Mouse (Mus musculus): ENCODE measurements around the gene Copz1. TPM values are rescaled to one million over a fixed set of nuclear protein-coding genes. Genes with fewer than 3 reads are reported as not detected.
A peak's percentile ranks its signal among the peaks of the same experiment; 100 is the strongest.

Copz1 gene
- polyA plus RNA-seq, 1 experiment = 86.2 TPM

- DNase-seq = peak; percentile 88
- WGBS = 31% methylated on average over 2 of the region's 2 CpGs
- Histone ChIP-seq H3K4me1 (ENCODE audit: control insufficient read depth, insufficient read depth, low read length) (peaks cover 3% of the 10 kb centered on the region), H3K4me3 (replicated peaks; ENCODE audit: extremely low read depth, low read depth, low read length) (no peak overlapping the region)
- TF ChIP-seq POLR2A (IDR thresholded peaks at IDR 0.05; ENCODE audit: borderline replicate concordance, extremely low read depth, low read depth, low read length) (no peak), CTCF (IDR thresholded peaks at IDR 0.05; ENCODE audit: insufficient read depth, low read length) (peak; percentile 94)
These were observed 22.2 kb upstream of the Copz1 start for GRCm38 (mm10) chr15:103250195-103250740.

GRCm38 (mm10) chr15:103251595-103251994 is 20.9 kb upstream of the Copz1 start:
- Histone ChIP-seq H3K4me3 (replicated peaks; ENCODE audit: extremely low read depth, low read depth, low read length) (no peak overlapping the region), H3K4me1 (ENCODE audit: control insufficient read depth, insufficient read depth, low read length) (peaks cover 6% of the 10 kb centered on the region)
- DNase-seq = no peak
- TF ChIP-seq POLR2A (IDR thresholded peaks at IDR 0.05; ENCODE audit: borderline replicate concordance, extremely low read depth, low read depth, low read length) (no peak), CTCF (IDR thresholded peaks at IDR 0.05; ENCODE audit: insufficient read depth, low read length) (no peak)
- 42% methylated on average over 1 of the region's 1 CpGs for WGBS

GRCm38 (mm10) chr15:103252660-103253059 is 19.9 kb upstream of the Copz1 start:
- TF ChIP-seq POLR2A (IDR thresholded peaks at IDR 0.05; ENCODE audit: borderline replicate concordance, extremely low read depth, low read depth, low read length) (no peak), CTCF (IDR thresholded peaks at IDR 0.05; ENCODE audit: insufficient read depth, low read length) (no peak)
- no peak for DNase-seq
- H3K4me3 ChIP-seq (replicated peaks; ENCODE audit: extremely low read depth, low read depth, low read length) = no peak overlapping the region
- WGBS = 53% methylated on average over 3 of the region's 3 CpGs
- H3K4me1 ChIP-seq (ENCODE audit: control insufficient read depth, insufficient read depth, low read length) = peaks cover 7% of the 10 kb centered on the region

GRCm38 (mm10) chr15:103253352-103253751 is 19.2 kb upstream of the Copz1 start:
- DNase-seq = no peak
- WGBS = 88% methylated on average over 1 of the region's 1 CpGs
- Histone ChIP-seq H3K4me1 (ENCODE audit: control insufficient read depth, insufficient read depth, low read length) (peaks cover 13% of the 10 kb centered on the region), H3K4me3 (replicated peaks; ENCODE audit: extremely low read depth, low read depth, low read length) (no peak overlapping the region)
- TF ChIP-seq CTCF (IDR thresholded peaks at IDR 0.05; ENCODE audit: insufficient read depth, low read length) = no peak

- peak; percentile 54 for DNase-seq
- Histone ChIP-seq H3K4me1 (ENCODE audit: control insufficient read depth, insufficient read depth, low read length) (peaks cover 19% of the 10 kb centered on the region), H3K4me3 (replicated peaks; ENCODE audit: extremely low read depth, low read depth, low read length) (peak overlapping the region; percentile 56)
- under 1% methylated on average over 25 of the region's 25 CpGs for WGBS
- 0 out of 2 replicates have a peak, but pooled peaks have one; percentile 15 for TF ChIP-seq POLR2A (IDR thresholded peaks at IDR 0.05; ENCODE audit: borderline replicate concordance, extremely low read depth, low read depth, low read length)
- TF ChIP-seq CTCF (IDR thresholded peaks at IDR 0.05; ENCODE audit: insufficient read depth, low read length) = no peak
These were observed 17.3 kb upstream of the Copz1 start for GRCm38 (mm10) chr15:103255169-103255568.

GRCm38 (mm10) chr15:103256210-103256986 is 16.1 kb upstream of the Copz1 start:
- TF ChIP-seq CTCF (IDR thresholded peaks at IDR 0.05; ENCODE audit: insufficient read depth, low read length) (no peak), POLR2A (IDR thresholded peaks at IDR 0.05; ENCODE audit: borderline replicate concordance, extremely low read depth, low read depth, low read length) (no peak)
- no peak for DNase-seq
- H3K4me1 ChIP-seq (ENCODE audit: control insufficient read depth, insufficient read depth, low read length) = peaks cover 19% of the 10 kb centered on the region
- 89% methylated on average over 6 of the region's 6 CpGs for WGBS
- H3K4me3 ChIP-seq (replicated peaks; ENCODE audit: extremely low read depth, low read depth, low read length) = no peak overlapping the region

- H3K4me1 ChIP-seq (ENCODE audit: control insufficient read depth, insufficient read depth, low read length) = peaks cover 19% of the 10 kb centered on the region
- TF ChIP-seq POLR2A (IDR thresholded peaks at IDR 0.05; ENCODE audit: borderline replicate concordance, extremely low read depth, low read depth, low read length) = no peak
- no peak for TF ChIP-seq CTCF (IDR thresholded peaks at IDR 0.05; ENCODE audit: insufficient read depth, low read length)
- 7% methylated on average over 15 of the region's 15 CpGs for WGBS
- peak within 1 kb of the TSS; percentile 37 for H3K4me3 ChIP-seq (replicated peaks; ENCODE audit: extremely low read depth, low read depth, low read length)
- DNase-seq = peak; percentile 82
These were observed 14.5 kb upstream of the Copz1 start, which contains the start of gene Nfe2 for GRCm38 (mm10) chr15:103257790-103258728. TSS of gene Nfe2 (minus strand) at chr15:103258403.

GRCm38 (mm10) chr15:103259162-103259561 is 13.4 kb upstream of the Copz1 start:
- no peak for DNase-seq
- peaks cover 19% of the 10 kb centered on the region for H3K4me1 ChIP-seq (ENCODE audit: control insufficient read depth, insufficient read depth, low read length)
- no peak overlapping the region for H3K4me3 ChIP-seq (replicated peaks; ENCODE audit: extremely low read depth, low read depth, low read length)
- 79% methylated on average over 5 of the region's 5 CpGs for WGBS
- TF ChIP-seq CTCF (IDR thresholded peaks at IDR 0.05; ENCODE audit: insufficient read depth, low read length) (no peak), POLR2A (IDR thresholded peaks at IDR 0.05; ENCODE audit: borderline replicate concordance, extremely low read depth, low read depth, low read length) (no peak)

GRCm38 (mm10) chr15:103259989-103260388 is 12.5 kb upstream of the Copz1 start:
- peaks cover 17% of the 10 kb centered on the region for H3K4me1 ChIP-seq (ENCODE audit: control insufficient read depth, insufficient read depth, low read length)
- TF ChIP-seq POLR2A (IDR thresholded peaks at IDR 0.05; ENCODE audit: borderline replicate concordance, extremely low read depth, low read depth, low read length) = no peak
- WGBS = 12% methylated on average over 1 of the region's 1 CpGs
- H3K4me3 ChIP-seq (replicated peaks; ENCODE audit: extremely low read depth, low read depth, low read length) = no peak overlapping the region
- no peak for DNase-seq
